Mouse (Mus musculus) thymus, postnatal 0 days (tissue): Measurements from ENCODE around the gene Lmo2. TPM values are rescaled to one million over a fixed set of nuclear protein-coding genes. Genes with fewer than 3 reads are reported as not detected.

Experiments
- DNase-seq: peaks from one replicate; pipeline ENCODE4 v3.0.0-alpha.2; 2015; ENCODE audit warnings: low spot score
- polyA plus RNA-seq: library from polyadenylated mRNA; unstranded; fragments of >200 nt; fragmentation: Nextera tagmentation; extraction: Ambion mirVana; gene quantifications from 2 replicates; pipeline ENCODE4 v1.2.1, GENCODE M21; 2015

Lmo2 gene
- polyA plus RNA-seq, 1 experiment from 2014 or later: 4.3 TPM

GRCm38 (mm10) chr2:103941085-103941484 is 16.7 kb upstream of the Lmo2 start:
- no peak for DNase-seq

- no peak for DNase-seq
These were observed 12.9 kb upstream of the Lmo2 start for GRCm38 (mm10) chr2:103944859-103945258.

- peak; percentile 48 for DNase-seq
These were observed 12.2 kb upstream of the Lmo2 start for GRCm38 (mm10) chr2:103945571-103946092.

GRCm38 (mm10) chr2:103946892-103947291 is 10.9 kb upstream of the Lmo2 start:
- no peak for DNase-seq

GRCm38 (mm10) chr2:103947982-103948655 is 9.7 kb upstream of the Lmo2 start:
- DNase-seq: no peak

- DNase-seq: no peak
These were observed 4.5 kb upstream of the Lmo2 start for GRCm38 (mm10) chr2:103953050-103953835.

GRCm38 (mm10) chr2:103955714-103956113 is 2.1 kb upstream of the Lmo2 start:
- DNase-seq: no peak

- DNase-seq: no peak
These were observed 919 bp upstream of the Lmo2 start for GRCm38 (mm10) chr2:103956867-103957266.

GRCm38 (mm10) chr2:103958634-103959033 is 848 bp downstream of the Lmo2 start:
- no peak for DNase-seq

- no peak for DNase-seq
These were observed 1.3 kb downstream of the Lmo2 start for GRCm38 (mm10) chr2:103959066-103959465.

- no peak for DNase-seq
These were observed 1.8 kb downstream of the Lmo2 start for GRCm38 (mm10) chr2:103959574-103959973.

GRCm38 (mm10) chr2:103962349-103962748 is 4.6 kb downstream of the Lmo2 start:
- no peak for DNase-seq

- peak; percentile 4 for DNase-seq
These were observed 7.6 kb downstream of the Lmo2 start for GRCm38 (mm10) chr2:103965391-103965790.

GRCm38 (mm10) chr2:103968186-103968585 is 10.4 kb downstream of the Lmo2 start:
- DNase-seq: no peak

GRCm38 (mm10) chr2:103968919-103969436 is 11.2 kb downstream of the Lmo2 start:
- no peak for DNase-seq

GRCm38 (mm10) chr2:103969437-103970040 is 11.8 kb downstream of the Lmo2 start:
- DNase-seq: peak; percentile 19

GRCm38 (mm10) chr2:103970041-103970790 is 12.4 kb downstream of the Lmo2 start:
- no peak for DNase-seq

GRCm38 (mm10) chr2:103970791-103971649 is 13.2 kb downstream of the Lmo2 start:
- DNase-seq: no peak

GRCm38 (mm10) chr2:103971838-103972237 is 14.1 kb downstream of the Lmo2 start:
- no peak for DNase-seq

GRCm38 (mm10) chr2:103975904-103976303 is 18.1 kb downstream of the Lmo2 start:
- DNase-seq: no peak
